Mouse (Mus musculus): Measurements from ENCODE around the gene Nat8f4. TPM values are rescaled to one million over a fixed set of nuclear protein-coding genes. Genes with fewer than 3 reads are reported as not detected.
"Not testable (repeated sequence)": the region's sequence is repeated elsewhere in the genome, so short reads cannot be mapped to it uniquely, and the experiment has no call there.

Gene Nat8f4
- total and polyA plus RNA-seq, 2 experiments from 2014 or later: 4.9 to 5.6 TPM

- TF ChIP-seq CTCF (IDR thresholded peaks at IDR 0.05): no peak
- Histone ChIP-seq H3K4me2 (ENCODE audit: low read depth, low read length, poor library complexity, severe bottlenecking) (no peak overlapping the region), H3K9me3 (ENCODE audit: low read length) (no peaks in the 10 kb centered on the region), H3K4me3 (ENCODE audit: low read depth, low read length) (no peak overlapping the region), H3K4me1 (ENCODE audit: insufficient read depth, low read length) (no peaks in the 10 kb centered on the region), H3K27ac (ENCODE audit: low read depth, low read length) (no peak overlapping the region), H3K36me3 (ENCODE audit: insufficient read depth, low read length) (peaks cover 14% of the 10 kb centered on the region; the same call in 1 of the 2 replicates), H3K27me3 (ENCODE audit: insufficient read depth, low read length) (no peaks in the 10 kb centered on the region), H3K9ac (replicated peaks; ENCODE audit: low read length, poor library complexity, severe bottlenecking) (no peak overlapping the region)
- DNase-seq (ENCODE audit: low spot score) (no peak), ATAC-seq (ENCODE audit: low FRiP score) (no peak)
- WGBS: 85% methylated on average over 8 of the region's 8 CpGs
Measured at GRCm38 (mm10) chr6:85934047-85934446, 29.4 kb upstream of the Nat8f4 start.

DNA sequence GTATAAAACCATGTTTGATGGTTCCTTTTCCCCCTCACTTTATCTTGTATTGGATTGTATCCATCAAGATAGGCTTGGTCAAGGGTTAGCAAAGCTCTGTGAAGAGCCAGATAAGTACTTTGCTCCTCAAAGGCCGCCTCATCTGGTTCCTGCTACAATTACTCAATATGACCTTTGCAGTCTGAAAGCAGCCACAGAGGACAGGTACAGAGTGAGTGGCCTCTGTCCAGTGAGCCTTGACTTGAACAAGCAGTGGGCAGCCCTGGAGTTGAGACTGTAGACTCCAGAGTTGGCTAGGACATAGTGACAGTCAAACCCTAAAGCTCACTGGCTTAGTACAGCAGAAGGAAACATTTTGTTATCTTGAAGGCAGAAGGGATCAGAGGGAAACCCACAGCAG, 24.6 kb upstream of the Nat8f4 start:
- Histone ChIP-seq H3K36me3 (ENCODE audit: insufficient read depth, low read length) (peaks cover 41% of the 10 kb centered on the region), H3K4me1 (ENCODE audit: insufficient read depth, low read length) (no peaks in the 10 kb centered on the region), H3K9ac (replicated peaks; ENCODE audit: low read length, poor library complexity, severe bottlenecking) (no peak overlapping the region), H3K4me2 (ENCODE audit: low read depth, low read length, poor library complexity, severe bottlenecking) (no peak overlapping the region), H3K27ac (ENCODE audit: low read depth, low read length) (no peak overlapping the region), H3K9me3 (ENCODE audit: low read length) (no peaks in the 10 kb centered on the region), H3K27me3 (ENCODE audit: insufficient read depth, low read length) (no peaks in the 10 kb centered on the region), H3K4me3 (ENCODE audit: low read depth, low read length) (no peak overlapping the region)
- no peak for ATAC-seq (ENCODE audit: low FRiP score)
- no peak for TF ChIP-seq CTCF (IDR thresholded peaks at IDR 0.05)
- WGBS: 83% methylated on average over 1 of the region's 1 CpGs
- no peak for DNase-seq (ENCODE audit: low spot score)

DNA sequence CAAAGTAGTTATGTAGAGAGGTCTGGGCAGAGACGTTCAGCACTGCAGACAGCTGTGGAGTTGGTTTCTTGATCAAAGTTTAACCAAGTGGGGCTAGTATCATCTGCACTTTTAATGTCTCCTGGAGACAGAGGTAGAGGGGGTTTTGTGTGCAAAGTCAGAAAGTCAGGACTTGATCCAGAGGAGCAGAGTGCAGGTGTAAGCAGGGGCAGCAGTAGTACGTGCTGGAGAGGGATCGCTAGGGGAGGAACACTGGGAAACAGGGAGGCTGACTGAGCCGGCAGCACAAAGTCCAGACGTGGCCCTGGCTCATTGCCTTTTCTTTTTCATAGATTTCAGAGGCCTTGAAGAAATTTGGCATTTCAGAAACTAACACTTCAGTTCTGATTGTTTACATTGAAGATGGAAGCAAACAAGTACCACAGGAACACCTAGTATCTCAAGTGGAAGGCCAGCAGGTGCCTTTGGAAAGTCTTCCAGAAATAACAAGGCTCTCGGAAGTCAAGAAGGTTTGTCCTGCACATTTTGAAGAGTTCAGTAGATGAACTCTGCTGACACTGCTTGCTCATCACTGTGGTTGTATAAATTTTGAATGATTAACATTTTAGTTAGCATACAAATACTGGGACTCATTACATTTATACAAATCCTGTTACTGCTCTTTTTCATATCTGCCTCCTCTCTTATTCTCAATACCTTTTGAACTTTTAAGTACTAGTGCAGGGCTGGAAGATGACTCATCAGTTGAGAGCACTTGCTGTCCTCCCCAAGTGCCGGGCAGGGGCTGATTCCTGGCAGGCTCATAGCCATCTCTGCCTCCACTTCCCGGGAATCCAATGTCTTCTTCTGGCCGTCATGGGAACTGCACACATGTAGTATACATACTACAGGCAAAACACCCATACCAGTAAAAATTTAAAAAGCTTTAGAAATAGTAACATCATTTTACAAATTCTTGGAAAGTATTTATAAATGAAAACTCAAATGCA, 23.1 kb upstream of the Nat8f4 start:
- Histone ChIP-seq H3K27ac (ENCODE audit: low read depth, low read length) (no peak overlapping the region), H3K27me3 (ENCODE audit: insufficient read depth, low read length) (no peaks in the 10 kb centered on the region), H3K4me2 (ENCODE audit: low read depth, low read length, poor library complexity, severe bottlenecking) (no peak overlapping the region), H3K36me3 (ENCODE audit: insufficient read depth, low read length) (peaks cover 44% of the 10 kb centered on the region), H3K4me3 (ENCODE audit: low read depth, low read length) (no peak overlapping the region), H3K9me3 (ENCODE audit: low read length) (no peaks in the 10 kb centered on the region), H3K4me1 (ENCODE audit: insufficient read depth, low read length) (no peaks in the 10 kb centered on the region), H3K9ac (replicated peaks; ENCODE audit: low read length, poor library complexity, severe bottlenecking) (no peak overlapping the region)
- DNase-seq (ENCODE audit: low spot score) (no peak), ATAC-seq (ENCODE audit: low FRiP score) (no peak)
- TF ChIP-seq CTCF (IDR thresholded peaks at IDR 0.05): no peak
- WGBS: 89% methylated on average over 9 of the region's 9 CpGs

GRCm38 (mm10) chr6:85926709-85927108, 22.0 kb upstream of the Nat8f4 start:
- H3K4me3 ChIP-seq (ENCODE audit: low read depth, low read length): no peak overlapping the region
- H3K4me1 ChIP-seq (ENCODE audit: insufficient read depth, low read length): no peaks in the 10 kb centered on the region
- no peaks in the 10 kb centered on the region for H3K9me3 ChIP-seq (ENCODE audit: low read length)
- no peaks in the 10 kb centered on the region for H3K27me3 ChIP-seq (ENCODE audit: insufficient read depth, low read length)
- peaks cover 48% of the 10 kb centered on the region for H3K36me3 ChIP-seq (ENCODE audit: insufficient read depth, low read length)
- no peak overlapping the region for H3K27ac ChIP-seq (ENCODE audit: low read depth, low read length)
- no peak for TF ChIP-seq CTCF (IDR thresholded peaks at IDR 0.05)
- no peak for DNase-seq (ENCODE audit: low spot score)
- no peak overlapping the region for H3K9ac ChIP-seq (replicated peaks; ENCODE audit: low read length, poor library complexity, severe bottlenecking)
- no peak for ATAC-seq (ENCODE audit: low FRiP score)
- 83% methylated on average over 1 of the region's 1 CpGs for WGBS
- H3K4me2 ChIP-seq (ENCODE audit: low read depth, low read length, poor library complexity, severe bottlenecking): no peak overlapping the region

- WGBS: 100% methylated on average over 1 of the region's 1 CpGs
- no peak overlapping the region for H3K4me3 ChIP-seq (ENCODE audit: low read depth, low read length)
- TF ChIP-seq CTCF (IDR thresholded peaks at IDR 0.05): no peak
- no peak overlapping the region for H3K4me2 ChIP-seq (ENCODE audit: low read depth, low read length, poor library complexity, severe bottlenecking)
- H3K36me3 ChIP-seq (ENCODE audit: insufficient read depth, low read length): peaks cover 37% of the 10 kb centered on the region
- DNase-seq (ENCODE audit: low spot score) (no peak), ATAC-seq (ENCODE audit: low FRiP score) (no peak)
- no peaks in the 10 kb centered on the region for H3K9me3 ChIP-seq (ENCODE audit: low read length)
- H3K9ac ChIP-seq (replicated peaks; ENCODE audit: low read length, poor library complexity, severe bottlenecking): no peak overlapping the region
- H3K27me3 ChIP-seq (ENCODE audit: insufficient read depth, low read length): no peaks in the 10 kb centered on the region
- no peak overlapping the region for H3K27ac ChIP-seq (ENCODE audit: low read depth, low read length)
- H3K4me1 ChIP-seq (ENCODE audit: insufficient read depth, low read length): no peaks in the 10 kb centered on the region
Measured at GRCm38 (mm10) chr6:85923643-85924042, 19.0 kb upstream of the Nat8f4 start.

- Histone ChIP-seq H3K36me3 (ENCODE audit: insufficient read depth, low read length) (peaks cover 10% of the 10 kb centered on the region; the same call in 1 of the 2 replicates), H3K4me3 (ENCODE audit: low read depth, low read length) (no peak overlapping the region), H3K4me1 (ENCODE audit: insufficient read depth, low read length) (peaks cover 9% of the 10 kb centered on the region; the same call in 1 of the 2 replicates), H3K4me2 (ENCODE audit: low read depth, low read length, poor library complexity, severe bottlenecking) (no peak overlapping the region), H3K9ac (replicated peaks; ENCODE audit: low read length, poor library complexity, severe bottlenecking) (no peak overlapping the region), H3K27me3 (ENCODE audit: insufficient read depth, low read length) (no peaks in the 10 kb centered on the region), H3K9me3 (ENCODE audit: low read length) (no peaks in the 10 kb centered on the region), H3K27ac (ENCODE audit: low read depth, low read length) (no peak overlapping the region)
- no peak for TF ChIP-seq CTCF (IDR thresholded peaks at IDR 0.05)
- no peak for ATAC-seq (ENCODE audit: low FRiP score)
- 92% methylated on average over 4 of the region's 4 CpGs for WGBS
- no peak for DNase-seq (ENCODE audit: low spot score)
Measured at GRCm38 (mm10) chr6:85919401-85919800, 14.7 kb upstream of the Nat8f4 start.

GRCm38 (mm10) chr6:85918341-85918740, 13.7 kb upstream of the Nat8f4 start:
- not testable (repeated sequence) for H3K27ac ChIP-seq (ENCODE audit: low read depth, low read length); H3K9ac ChIP-seq (replicated peaks; ENCODE audit: low read length, poor library complexity, severe bottlenecking); H3K36me3 ChIP-seq (ENCODE audit: insufficient read depth, low read length); H3K4me2 ChIP-seq (ENCODE audit: low read depth, low read length, poor library complexity, severe bottlenecking); H3K9me3 ChIP-seq (ENCODE audit: low read length); H3K27me3 ChIP-seq (ENCODE audit: insufficient read depth, low read length); ATAC-seq (ENCODE audit: low FRiP score); DNase-seq (ENCODE audit: low spot score); H3K4me3 ChIP-seq (ENCODE audit: low read depth, low read length); H3K4me1 ChIP-seq (ENCODE audit: insufficient read depth, low read length)
- 98% methylated on average over 3 of the region's 3 CpGs for WGBS

Data from midbrain, postnatal 0 days (tissue).